Mouse (Mus musculus): ENCODE measurements around the gene Vegfb. TPM values are rescaled to one million over a fixed set of nuclear protein-coding genes. Genes with fewer than 3 reads are reported as not detected.
A peak's percentile ranks its signal among the peaks of the same experiment; 100 is the strongest.

Vegfb gene
- polyA plus RNA-seq, 1 experiment from 2014 or later: 44.8 TPM

GRCm38 (mm10) chr19:6933436-6934194, 53.8 kb downstream of the Vegfb start:
- ATAC-seq (ENCODE audit: insufficient read depth, low FRiP score, low read depth): peak; percentile 35; the same call in 1 of the 2 replicates
- Histone ChIP-seq H3K36me3 (no peaks in the 10 kb centered on the region), H3K27me3 (replicated peaks) (peaks cover 52% of the 10 kb centered on the region)

GRCm38 (mm10) chr19:6933102-6933435, 54.4 kb downstream of the Vegfb start:
- no peaks in the 10 kb centered on the region for H3K9me3 ChIP-seq
- H3K27ac ChIP-seq: no peak overlapping the region
- H3K4me1 ChIP-seq: peaks cover 10% of the 10 kb centered on the region
- no peaks in the 10 kb centered on the region for H3K36me3 ChIP-seq
- H3K4me2 ChIP-seq: 0 out of 2 replicates have a peak overlapping the region, but pooled peaks have one; percentile 85
- H3K4me3 ChIP-seq (replicated peaks): 0 out of 2 replicates have a peak overlapping the region, but pooled peaks have one; percentile 43
- ATAC-seq (ENCODE audit: insufficient read depth, low FRiP score, low read depth): no peak
- WGBS: 39% methylated on average over 4 of the region's 4 CpGs
- H3K27me3 ChIP-seq (replicated peaks): peaks cover 55% of the 10 kb centered on the region
- H3K9ac ChIP-seq: no peak overlapping the region

More at GRCm38 (mm10) chr19:6933436-6934194, 53.8 kb downstream of the Vegfb start:
- Histone ChIP-seq H3K4me3 (replicated peaks) (peak overlapping the region; percentile 43), H3K4me2 (peak overlapping the region; percentile 85), H3K4me1 (peaks cover 10% of the 10 kb centered on the region), H3K27ac (no peak overlapping the region), H3K9ac (peak overlapping the region; percentile 46), H3K9me3 (no peaks in the 10 kb centered on the region)
- 5% methylated on average over 58 of the region's 58 CpGs for WGBS

Other genes with a start within 250 kb of the Vegfb start
- gene Rps6ka4, start 147.0 kb downstream of the Vegfb start, polyA plus RNA-seq (2015; fragmentation: Nextera tagmentation; extraction: Ambion mirVana): 28.1 and 30.1 TPM in 2 replicates
- gene Ccdc88b, start 129.4 kb downstream of the Vegfb start, polyA plus RNA-seq (2015; fragmentation: Nextera tagmentation; extraction: Ambion mirVana): 1.7 and 1.9 TPM in 2 replicates
- gene Trmt112, start 78.0 kb downstream of the Vegfb start, polyA plus RNA-seq (2015; fragmentation: Nextera tagmentation; extraction: Ambion mirVana): 130 and 135 TPM in 2 replicates
- 228 and 279 TPM in 2 replicates for gene Prdx5, start 77.5 kb downstream of the Vegfb start, polyA plus RNA-seq (2015; fragmentation: Nextera tagmentation; extraction: Ambion mirVana)
- 17.1 and 18.8 TPM in 2 replicates for gene Esrra, start 65.8 kb downstream of the Vegfb start, polyA plus RNA-seq (2015; fragmentation: Nextera tagmentation; extraction: Ambion mirVana)
- gene Catsperz, start 62.3 kb downstream of the Vegfb start, polyA plus RNA-seq (2015; fragmentation: Nextera tagmentation; extraction: Ambion mirVana): 1.6 TPM in 2 replicates
- gene Kcnk4, start 53.1 kb downstream of the Vegfb start, polyA plus RNA-seq (2015; fragmentation: Nextera tagmentation; extraction: Ambion mirVana): 0.67 and 0.86 TPM in 2 replicates
- 71.6 and 75.8 TPM in 2 replicates for gene Bad, start 45.8 kb downstream of the Vegfb start, polyA plus RNA-seq (2015; fragmentation: Nextera tagmentation; extraction: Ambion mirVana)
- 26.7 and 29.9 TPM in 2 replicates for gene Gpr137, start 45.2 kb downstream of the Vegfb start, polyA plus RNA-seq (2015; fragmentation: Nextera tagmentation; extraction: Ambion mirVana)
- 165 and 184 TPM in 2 replicates for gene Ppp1r14b, start 12.7 kb downstream of the Vegfb start, polyA plus RNA-seq (2015; fragmentation: Nextera tagmentation; extraction: Ambion mirVana)
- gene Plcb3, start 11.2 kb downstream of the Vegfb start, polyA plus RNA-seq (2015; fragmentation: Nextera tagmentation; extraction: Ambion mirVana): 81.3 and 92.2 TPM in 2 replicates
- 156 and 163 TPM in 2 replicates for gene Fkbp2, start 7.2 kb downstream of the Vegfb start, polyA plus RNA-seq (2015; fragmentation: Nextera tagmentation; extraction: Ambion mirVana)
- 26.4 and 28.2 TPM in 2 replicates for gene Dnajc4, start 4.9 kb upstream of the Vegfb start, polyA plus RNA-seq (2015; fragmentation: Nextera tagmentation; extraction: Ambion mirVana)
- 21.1 and 24.9 TPM in 2 replicates for gene Nudt22, start 8.5 kb upstream of the Vegfb start, polyA plus RNA-seq (2015; fragmentation: Nextera tagmentation; extraction: Ambion mirVana)
- gene Trpt1, start 8.5 kb upstream of the Vegfb start, polyA plus RNA-seq (2015; fragmentation: Nextera tagmentation; extraction: Ambion mirVana): 10.0 and 10.1 TPM in 2 replicates
- 14.0 and 16.2 TPM in 2 replicates for gene Fermt3, start 31.8 kb upstream of the Vegfb start, polyA plus RNA-seq (2015; fragmentation: Nextera tagmentation; extraction: Ambion mirVana)
- 185 and 219 TPM in 2 replicates for gene Stip1, start 52.3 kb upstream of the Vegfb start, polyA plus RNA-seq (2015; fragmentation: Nextera tagmentation; extraction: Ambion mirVana)
- 11.7 and 13.3 TPM in 2 replicates for gene Macrod1, start 69.2 kb upstream of the Vegfb start, polyA plus RNA-seq (2015; fragmentation: Nextera tagmentation; extraction: Ambion mirVana)
- 3.5 and 4.2 TPM in 2 replicates for gene Flrt1, start 118.1 kb upstream of the Vegfb start, polyA plus RNA-seq (2015; fragmentation: Nextera tagmentation; extraction: Ambion mirVana)
- gene Otub1, start 218.7 kb upstream of the Vegfb start, polyA plus RNA-seq (2015; fragmentation: Nextera tagmentation; extraction: Ambion mirVana): 163 and 169 TPM in 2 replicates
- 988 and 1,377 TPM in 2 replicates for gene Cox8a, start 230.0 kb upstream of the Vegfb start, polyA plus RNA-seq (2015; fragmentation: Nextera tagmentation; extraction: Ambion mirVana)

All from stomach, embryonic 15.5 days (tissue).